Mouse (Mus musculus): ENCODE results near the gene Clic5. TPM values are rescaled to one million over a fixed set of nuclear protein-coding genes. Genes with fewer than 3 reads are reported as not detected.

Clic5 gene
- polyA plus RNA-seq, 1 experiment from 2014 or later = 15.3 TPM

DNA sequence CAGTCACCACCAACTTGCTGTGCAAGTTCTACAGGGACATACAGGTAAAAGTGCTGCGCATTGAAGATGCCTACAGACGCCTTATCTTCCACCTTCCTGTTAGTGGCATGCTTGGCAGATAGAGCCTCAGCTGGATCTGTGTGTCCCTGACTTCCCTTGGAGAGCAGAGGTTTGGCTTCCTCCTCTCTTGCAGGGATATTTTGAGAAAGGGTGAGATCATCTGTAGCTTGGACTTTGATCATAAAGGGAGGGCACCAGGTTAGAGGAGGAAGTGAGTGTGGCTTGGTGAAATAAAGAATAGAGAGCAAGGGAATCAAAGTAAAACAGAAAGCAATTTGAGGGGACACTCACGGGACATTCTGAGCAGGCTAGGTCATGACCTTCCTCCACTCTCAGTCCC, 4.6 kb downstream of the Clic5 start:
- Histone ChIP-seq H3K4me3 (ENCODE audit: control insufficient read depth in 1 of 2, insufficient read depth in 1 of 2, low read depth in 1 of 2, low read length in 2 of 2) (no peak overlapping the region), H3K9me3 (ENCODE audit: control insufficient read depth, low read length) (no peaks in the 10 kb centered on the region), H3K27me3 (ENCODE audit: control insufficient read depth, insufficient read depth, low read length) (0 out of 2 replicates have a peak, but pooled peaks cover 3% of the 10 kb centered on the region), H3K36me3 (ENCODE audit: control insufficient read depth, insufficient read depth, low read length) (no peaks in the 10 kb centered on the region), H3K27ac (replicated peaks in 1 of 2; ENCODE audit: control insufficient read depth in 1 of 2, insufficient read depth in 1 of 2, low read depth in 2 of 2, low read length in 2 of 2) (peak overlapping the region; percentile 47 to 50; a peak in 2 of 4 replicates), H3K9ac (ENCODE audit: low read length) (peak overlapping the region; percentile 40; the same call in 1 of the 2 replicates), H3K4me2 (ENCODE audit: low read length) (0 out of 2 replicates have a peak overlapping the region, but pooled peaks have one; percentile 21), H3K4me1 (ENCODE audit: control insufficient read depth in 2 of 2, insufficient read depth in 2 of 2, low read length in 2 of 2) (peaks cover 11 to 21% of the 10 kb centered on the region in 2 experiments)
- ATAC-seq (ENCODE audit: insufficient number of reproducible peaks, insufficient read depth, low FRiP score, low read depth) = no peak
- WGBS = 26% methylated on average over 3 of the region's 3 CpGs

DNA sequence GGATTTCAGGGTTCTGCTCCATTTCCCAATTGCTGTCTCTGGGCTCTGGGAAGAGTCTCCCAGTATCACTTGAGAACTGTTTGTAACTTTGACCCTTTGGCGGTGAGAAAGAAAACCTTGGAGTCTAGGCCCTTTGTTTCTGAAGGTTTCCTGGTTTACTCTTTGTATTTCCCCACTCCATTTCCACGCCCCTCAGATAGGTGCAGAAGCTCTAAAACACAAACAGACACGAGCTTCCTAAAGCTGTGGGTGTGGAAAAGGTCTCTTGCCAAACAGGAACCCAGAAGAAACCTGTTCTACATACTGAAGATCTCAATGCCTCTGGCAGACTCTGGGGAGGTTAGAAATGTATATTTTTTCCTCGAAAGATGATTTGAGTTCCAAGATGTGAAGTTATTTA, 10.8 kb downstream of the Clic5 start:
- Histone ChIP-seq H3K36me3 (ENCODE audit: control insufficient read depth, insufficient read depth, low read length) (no peaks in the 10 kb centered on the region), H3K4me1 (ENCODE audit: control insufficient read depth in 2 of 2, insufficient read depth in 2 of 2, low read length in 2 of 2) (peaks cover 2 to 9% of the 10 kb centered on the region in 2 experiments; a peak in 3 of 4 replicates), H3K9ac (ENCODE audit: low read length) (no peak overlapping the region), H3K9me3 (ENCODE audit: control insufficient read depth, low read length) (no peaks in the 10 kb centered on the region), H3K4me3 (ENCODE audit: control insufficient read depth in 1 of 2, insufficient read depth in 1 of 2, low read depth in 1 of 2, low read length in 2 of 2) (no peak overlapping the region), H3K4me2 (ENCODE audit: low read length) (no peak overlapping the region), H3K27me3 (ENCODE audit: control insufficient read depth, insufficient read depth, low read length) (no peaks in the 10 kb centered on the region), H3K27ac (replicated peaks in 1 of 2; ENCODE audit: control insufficient read depth in 1 of 2, insufficient read depth in 1 of 2, low read depth in 2 of 2, low read length in 2 of 2) (no peak overlapping the region)
- ATAC-seq (ENCODE audit: insufficient number of reproducible peaks, insufficient read depth, low FRiP score, low read depth) = no peak
- WGBS = 71% methylated on average over 4 of the region's 4 CpGs

DNA sequence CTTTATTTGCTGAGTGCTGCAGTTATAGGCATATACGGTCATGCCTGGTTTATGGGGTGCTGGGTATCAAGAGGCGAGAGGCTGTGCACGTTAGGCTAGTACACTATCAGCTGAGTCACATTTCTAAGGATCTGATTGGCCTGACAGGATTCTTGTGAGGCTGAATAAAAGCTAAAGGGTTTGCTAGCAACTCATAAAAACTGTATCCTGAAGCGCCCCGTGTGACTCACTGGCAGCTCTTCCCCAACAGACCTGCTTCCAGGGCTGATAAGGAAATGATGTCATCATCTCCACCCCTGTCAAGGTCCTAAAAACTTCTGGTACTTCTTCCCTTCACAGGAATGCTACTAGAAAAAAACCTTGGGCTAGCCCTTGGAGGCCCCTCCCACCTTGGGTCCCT, 14.6 kb downstream of the Clic5 start:
- no peak overlapping the region for H3K4me3 ChIP-seq (ENCODE audit: control insufficient read depth in 1 of 2, insufficient read depth in 1 of 2, low read depth in 1 of 2, low read length in 2 of 2)
- no peaks in the 10 kb centered on the region for H3K36me3 ChIP-seq (ENCODE audit: control insufficient read depth, insufficient read depth, low read length)
- no peaks in the 10 kb centered on the region for H3K27me3 ChIP-seq (ENCODE audit: control insufficient read depth, insufficient read depth, low read length)
- no peaks in the 10 kb centered on the region for H3K9me3 ChIP-seq (ENCODE audit: control insufficient read depth, low read length)
- H3K27ac ChIP-seq (replicated peaks in 1 of 2; ENCODE audit: control insufficient read depth in 1 of 2, insufficient read depth in 1 of 2, low read depth in 2 of 2, low read length in 2 of 2) = no peak overlapping the region
- ATAC-seq (ENCODE audit: insufficient number of reproducible peaks, insufficient read depth, low FRiP score, low read depth) = no peak
- no peak overlapping the region for H3K4me2 ChIP-seq (ENCODE audit: low read length)
- WGBS = 42% methylated on average over 5 of the region's 5 CpGs
- H3K4me1 ChIP-seq (ENCODE audit: control insufficient read depth in 2 of 2, insufficient read depth in 2 of 2, low read length in 2 of 2) = peaks cover 2 to 9% of the 10 kb centered on the region in 2 experiments; a peak in 3 of 4 replicates
- no peak overlapping the region for H3K9ac ChIP-seq (ENCODE audit: low read length)

DNA sequence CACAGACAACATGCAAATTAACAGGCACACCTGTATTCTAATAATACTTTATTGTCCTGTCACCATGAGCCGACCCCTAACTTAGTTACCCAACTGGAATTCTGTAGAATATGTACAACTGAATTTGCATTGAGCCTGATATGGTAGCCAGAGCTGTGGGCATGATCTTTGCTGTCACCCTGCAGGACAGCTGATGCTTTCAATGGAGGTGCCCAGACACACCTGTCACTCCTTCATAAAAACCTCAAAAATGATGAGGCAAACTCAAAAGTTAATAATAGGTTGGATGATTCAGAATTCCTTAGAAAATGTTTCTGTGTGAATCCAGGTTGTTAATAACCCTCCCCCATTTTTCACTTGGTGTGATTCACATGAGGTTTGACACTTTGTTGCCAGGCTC, 16.4 kb downstream of the Clic5 start:
- Histone ChIP-seq H3K9ac (ENCODE audit: low read length) (no peak overlapping the region), H3K4me3 (ENCODE audit: control insufficient read depth in 1 of 2, insufficient read depth in 1 of 2, low read depth in 1 of 2, low read length in 2 of 2) (no peak overlapping the region), H3K27me3 (ENCODE audit: control insufficient read depth, insufficient read depth, low read length) (no peaks in the 10 kb centered on the region), H3K27ac (replicated peaks in 1 of 2; ENCODE audit: control insufficient read depth in 1 of 2, insufficient read depth in 1 of 2, low read depth in 2 of 2, low read length in 2 of 2) (no peak overlapping the region), H3K4me1 (ENCODE audit: control insufficient read depth in 2 of 2, insufficient read depth in 2 of 2, low read length in 2 of 2) (peaks cover 2 to 9% of the 10 kb centered on the region in 2 experiments; a peak in 3 of 4 replicates), H3K9me3 (ENCODE audit: control insufficient read depth, low read length) (no peaks in the 10 kb centered on the region), H3K4me2 (ENCODE audit: low read length) (no peak overlapping the region), H3K36me3 (ENCODE audit: control insufficient read depth, insufficient read depth, low read length) (no peaks in the 10 kb centered on the region)
- ATAC-seq (ENCODE audit: insufficient number of reproducible peaks, insufficient read depth, low FRiP score, low read depth) = no peak
- 77% methylated on average over 1 of the region's 1 CpGs for WGBS

DNA sequence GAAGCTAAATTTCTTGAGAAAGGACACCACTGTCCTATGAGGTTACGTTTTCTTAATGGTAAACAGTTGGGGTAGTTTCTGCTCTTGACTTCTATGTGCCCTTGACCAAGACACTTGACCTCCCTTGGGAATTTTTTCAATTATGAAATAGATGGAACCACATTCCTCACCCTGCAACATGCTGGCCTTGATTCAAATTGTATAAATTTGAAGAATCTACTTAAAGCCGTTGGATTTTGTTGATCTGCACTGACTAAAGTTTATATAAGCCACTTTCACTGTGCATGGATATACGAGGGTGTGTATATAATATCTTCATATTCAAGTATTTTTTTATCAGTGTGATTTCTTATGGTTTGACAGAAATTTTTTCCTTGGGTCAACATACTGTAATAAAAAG, 17.2 kb downstream of the Clic5 start:
- H3K9ac ChIP-seq (ENCODE audit: low read length) = no peak overlapping the region
- no peaks in the 10 kb centered on the region for H3K9me3 ChIP-seq (ENCODE audit: control insufficient read depth, low read length)
- H3K4me2 ChIP-seq (ENCODE audit: low read length) = no peak overlapping the region
- H3K4me1 ChIP-seq (ENCODE audit: control insufficient read depth in 2 of 2, insufficient read depth in 2 of 2, low read length in 2 of 2) = peaks cover 0 to 9% of the 10 kb centered on the region in 2 experiments; a peak in 3 of 4 replicates
- WGBS = 84% methylated on average over 3 of the region's 3 CpGs
- no peak overlapping the region for H3K27ac ChIP-seq (replicated peaks in 1 of 2; ENCODE audit: control insufficient read depth in 1 of 2, insufficient read depth in 1 of 2, low read depth in 2 of 2, low read length in 2 of 2)
- H3K36me3 ChIP-seq (ENCODE audit: control insufficient read depth, insufficient read depth, low read length) = no peaks in the 10 kb centered on the region
- no peak overlapping the region for H3K4me3 ChIP-seq (ENCODE audit: control insufficient read depth in 1 of 2, insufficient read depth in 1 of 2, low read depth in 1 of 2, low read length in 2 of 2)
- ATAC-seq (ENCODE audit: insufficient number of reproducible peaks, insufficient read depth, low FRiP score, low read depth) = no peak
- no peaks in the 10 kb centered on the region for H3K27me3 ChIP-seq (ENCODE audit: control insufficient read depth, insufficient read depth, low read length)

DNA sequence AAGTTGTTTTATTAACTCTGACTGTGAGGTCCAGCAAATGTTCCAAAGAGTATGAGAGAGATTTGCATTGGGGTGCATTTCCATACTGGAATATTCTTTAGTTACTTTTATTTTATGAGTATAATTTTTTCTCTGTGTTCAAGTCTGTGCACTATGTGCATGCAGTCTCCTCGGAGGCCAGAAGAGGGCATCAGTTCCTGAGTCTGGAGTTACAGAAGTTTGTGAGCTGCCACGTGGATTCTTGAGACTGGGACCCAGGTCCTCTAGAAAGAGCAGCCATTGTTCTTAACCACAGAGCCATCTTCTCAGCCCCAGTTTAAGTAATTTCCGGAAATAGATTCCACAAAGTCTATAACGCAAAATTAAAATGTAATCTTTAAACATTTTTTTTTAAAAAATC, 20.5 kb downstream of the Clic5 start:
- H3K9ac ChIP-seq (ENCODE audit: low read length) = no peak overlapping the region
- no peak overlapping the region for H3K27ac ChIP-seq (replicated peaks in 1 of 2; ENCODE audit: control insufficient read depth in 1 of 2, insufficient read depth in 1 of 2, low read depth in 2 of 2, low read length in 2 of 2)
- H3K4me3 ChIP-seq (ENCODE audit: control insufficient read depth in 1 of 2, insufficient read depth in 1 of 2, low read depth in 1 of 2, low read length in 2 of 2) = no peak overlapping the region
- WGBS = 82% methylated on average over 4 of the region's 4 CpGs
- H3K9me3 ChIP-seq (ENCODE audit: control insufficient read depth, low read length) = no peaks in the 10 kb centered on the region
- no peaks in the 10 kb centered on the region for H3K36me3 ChIP-seq (ENCODE audit: control insufficient read depth, insufficient read depth, low read length)
- H3K27me3 ChIP-seq (ENCODE audit: control insufficient read depth, insufficient read depth, low read length) = no peaks in the 10 kb centered on the region
- no peaks in the 10 kb centered on the region; a peak in 1 of 4 replicates for H3K4me1 ChIP-seq (ENCODE audit: control insufficient read depth in 2 of 2, insufficient read depth in 2 of 2, low read length in 2 of 2)
- ATAC-seq (ENCODE audit: insufficient number of reproducible peaks, insufficient read depth, low FRiP score, low read depth) = no peak
- no peak overlapping the region for H3K4me2 ChIP-seq (ENCODE audit: low read length)

DNA sequence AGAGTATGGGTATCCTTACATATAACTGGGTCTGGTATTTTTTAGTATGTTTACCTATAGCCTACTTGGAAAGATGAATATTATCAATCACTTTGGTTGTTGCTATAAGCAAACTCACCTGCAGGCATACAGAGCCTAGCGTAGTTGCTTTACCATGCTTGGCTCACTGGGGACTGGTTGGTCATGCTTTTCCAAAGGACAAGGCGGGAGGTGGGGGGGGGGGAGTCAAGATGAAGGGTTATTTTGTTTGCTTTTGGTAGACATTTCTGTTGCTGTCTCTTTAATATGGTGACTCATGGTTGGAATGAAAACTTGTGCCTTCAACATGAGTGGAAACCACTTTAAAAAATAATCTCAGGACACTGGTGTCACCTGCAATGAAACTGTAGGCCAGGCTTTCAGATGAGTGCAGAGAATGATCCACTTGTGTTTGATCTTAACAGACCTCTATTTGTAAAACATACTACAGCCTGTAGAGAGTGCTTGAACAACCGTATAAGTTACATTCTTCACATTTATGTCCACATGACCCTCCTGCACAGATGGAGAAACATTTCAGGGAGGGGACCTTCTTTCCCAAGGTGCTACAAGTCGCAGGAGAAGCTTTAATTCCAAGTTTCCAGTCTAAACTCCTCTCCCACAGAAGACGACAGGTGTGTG, 24.7 kb downstream of the Clic5 start:
- Histone ChIP-seq H3K4me2 (ENCODE audit: low read length) (no peak overlapping the region), H3K9me3 (ENCODE audit: control insufficient read depth, low read length) (no peaks in the 10 kb centered on the region), H3K9ac (ENCODE audit: low read length) (no peak overlapping the region), H3K4me1 (ENCODE audit: control insufficient read depth in 2 of 2, insufficient read depth in 2 of 2, low read length in 2 of 2) (peaks cover 6 to 19% of the 10 kb centered on the region in 2 experiments), H3K4me3 (ENCODE audit: control insufficient read depth in 1 of 2, insufficient read depth in 1 of 2, low read depth in 1 of 2, low read length in 2 of 2) (no peak overlapping the region), H3K36me3 (ENCODE audit: control insufficient read depth, insufficient read depth, low read length) (no peaks in the 10 kb centered on the region), H3K27ac (replicated peaks in 1 of 2; ENCODE audit: control insufficient read depth in 1 of 2, insufficient read depth in 1 of 2, low read depth in 2 of 2, low read length in 2 of 2) (no peak overlapping the region), H3K27me3 (ENCODE audit: control insufficient read depth, insufficient read depth, low read length) (no peaks in the 10 kb centered on the region)
- 87% methylated on average over 5 of the region's 5 CpGs for WGBS
- ATAC-seq (ENCODE audit: insufficient number of reproducible peaks, insufficient read depth, low FRiP score, low read depth) = no peak
